9 mouse cellular contexts compared by ENCODE assay signal in the genomic region with DNA sequence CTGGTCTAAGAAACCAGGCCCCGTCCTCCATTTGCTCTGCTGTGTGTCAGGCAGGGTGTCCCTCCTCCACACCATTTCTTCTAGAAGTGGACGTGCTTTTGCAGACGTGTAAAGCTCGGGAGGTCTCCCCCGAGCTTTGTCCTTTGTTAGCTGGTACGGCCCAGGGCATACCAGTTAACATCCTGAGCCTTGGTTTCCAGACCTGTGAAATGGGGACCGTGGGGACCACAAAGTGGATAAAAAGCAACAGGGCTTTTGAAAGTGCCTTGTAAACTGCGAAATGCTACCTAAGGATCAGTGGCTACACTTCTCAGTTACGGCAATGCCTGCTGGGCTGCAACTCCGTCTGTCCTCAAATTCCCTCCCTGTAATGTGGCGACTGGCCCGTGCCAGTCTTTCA. TPM values are rescaled to one million over a fixed set of nuclear protein-coding genes. Genes with fewer than 3 reads are reported as not detected.
A peak's percentile ranks its signal among the peaks of the same experiment; 100 is the strongest.
DNase-seq lines count a peak whose midpoint lies in the region; ATAC-seq lines count a peak whose summit lies in the region.
"Had no signal": no experiment of that assay in that cellular context is flagged by ENCODE, and none has a peak within 500 bp of the region (broad histone marks: within the 10 kb centered on the region; RNA-seq: fewer than 3 reads in every experiment).

No protein-coding gene starts in this region.

- peak overlapping the region; percentile 96 for H3K27ac ChIP-seq in heart, embryonic 12.5 days (ENCODE audit: poor library complexity, severe bottlenecking)
- peak overlapping the region; percentile 97 for H3K27ac ChIP-seq in embryonic facial prominence, embryonic 10.5 days (replicated peaks)
- H3K27ac ChIP-seq in hindbrain, embryonic 15.5 days (replicated peaks), result 0 out of 2 replicates have a peak overlapping the region, but pooled peaks have one; percentile 4
- H3K27ac ChIP-seq in midbrain, embryonic 16.5 days (ENCODE audit: low read length), result no peak overlapping the region

- H3K4me3 ChIP-seq in heart, embryonic 12.5 days, result peak overlapping the region; percentile 86
- peak overlapping the region; percentile 74 for H3K4me3 ChIP-seq in embryonic facial prominence, embryonic 10.5 days
- H3K4me3 ChIP-seq in hindbrain, embryonic 15.5 days, result peak overlapping the region; percentile 44
- H3K4me3 ChIP-seq in midbrain, embryonic 16.5 days (ENCODE audit: low read depth, low read length), result no peak overlapping the region

- H3K9ac ChIP-seq in heart, embryonic 12.5 days, result peak overlapping the region; percentile 99
- no peak overlapping the region for H3K9ac ChIP-seq in hindbrain, embryonic 15.5 days
- H3K9ac ChIP-seq in midbrain, embryonic 16.5 days (ENCODE audit: low read depth, low read length), result no peak overlapping the region

- no peak for DNase-seq in heart, postnatal 36 days
- peak; percentile 48 for DNase-seq in embryonic facial prominence, embryonic 10.5 days (ENCODE audit: low spot score)
- DNase-seq in thymus, postnatal 4 days, result no peak
- no peak for DNase-seq in cerebellum, adult 11-12 months
- DNase-seq in left cerebral cortex, adult 18-20 months (ENCODE audit: low spot score in 2 of 2), result no peak

- H3K4me1 ChIP-seq in heart, embryonic 12.5 days (replicated peaks), result peaks cover 22% of the 10 kb centered on the region
- H3K4me1 ChIP-seq in embryonic facial prominence, embryonic 10.5 days, result peaks cover 19% of the 10 kb centered on the region
- H3K4me1 ChIP-seq in hindbrain, embryonic 15.5 days (replicated peaks), result peaks cover 20% of the 10 kb centered on the region
- peaks cover 7% of the 10 kb centered on the region for H3K4me1 ChIP-seq in midbrain, embryonic 16.5 days (ENCODE audit: control insufficient read depth, insufficient read depth, low read length)

- H3K4me2 ChIP-seq in heart, embryonic 12.5 days, result peak overlapping the region; percentile 66
- H3K4me2 ChIP-seq in hindbrain, embryonic 15.5 days, result peak overlapping the region; percentile 60
- peak overlapping the region; percentile 7 for H3K4me2 ChIP-seq in midbrain, embryonic 16.5 days (ENCODE audit: low read length)

- no peaks in the 10 kb centered on the region for H3K36me3 ChIP-seq in heart, embryonic 12.5 days
- H3K36me3 ChIP-seq in embryonic facial prominence, embryonic 10.5 days (replicated peaks), result peaks cover 25% of the 10 kb centered on the region
- no peaks in the 10 kb centered on the region for H3K36me3 ChIP-seq in hindbrain, embryonic 15.5 days
- no peaks in the 10 kb centered on the region for H3K36me3 ChIP-seq in midbrain, embryonic 16.5 days (ENCODE audit: control insufficient read depth, insufficient read depth, low read length)
- H3K36me3 ChIP-seq: G1E had no signal

- peaks cover 67% of the 10 kb centered on the region for H3K27me3 ChIP-seq in heart, embryonic 12.5 days (replicated peaks)
- H3K27me3 ChIP-seq in embryonic facial prominence, embryonic 10.5 days (replicated peaks; ENCODE audit: low read depth, poor library complexity, severe bottlenecking), result peaks cover 100% of the 10 kb centered on the region
- H3K27me3 ChIP-seq in hindbrain, embryonic 15.5 days, result peaks cover 84% of the 10 kb centered on the region
- H3K27me3 ChIP-seq in midbrain, embryonic 16.5 days (ENCODE audit: control insufficient read depth, insufficient read depth, low read depth, low read length), result peaks cover 61% of the 10 kb centered on the region

- intact Hi-C loops in heart, postnatal 36 days (cut with DNase I), result loop anchor here (5.0 kb wide), 1 partner anchor 53 kb away; no protein-coding TSS in a partner anchor

- no peak for ATAC-seq in heart, embryonic 12.5 days (ENCODE audit: insufficient number of reproducible peaks, low FRiP score)
- no peak for ATAC-seq in hindbrain, embryonic 15.5 days (ENCODE audit: low FRiP score, low read depth)
- ATAC-seq in midbrain, embryonic 16.5 days, result no peak

- no peaks in the 10 kb centered on the region for H3K9me3 ChIP-seq in heart, embryonic 12.5 days (replicated peaks)
- no peaks in the 10 kb centered on the region for H3K9me3 ChIP-seq in embryonic facial prominence, embryonic 10.5 days
- no peaks in the 10 kb centered on the region for H3K9me3 ChIP-seq in hindbrain, embryonic 15.5 days
- H3K9me3 ChIP-seq in midbrain, embryonic 16.5 days (replicated peaks; ENCODE audit: control insufficient read depth, low read length, poor library complexity, severe bottlenecking), result no peaks in the 10 kb centered on the region

- 7% methylated on average over 12 of the region's 12 CpGs for WGBS in heart, embryonic 12.5 days
- WGBS in embryonic facial prominence, embryonic 10.5 days, result 6% methylated on average over 12 of the region's 12 CpGs
- 8% methylated on average over 12 of the region's 12 CpGs for WGBS in hindbrain, embryonic 15.5 days
- 4% methylated on average over 12 of the region's 12 CpGs for WGBS in midbrain, embryonic 16.5 days

RNA-seq across cellular contexts. Expression of a gene that starts 3.2 kb away (rescaled TPM):
- polyA plus RNA-seq in heart, embryonic 12.5 days (2016; fragmentation: Nextera tagmentation; extraction: Ambion mirVana), result 817 and 830 TPM in 2 replicates
- 100 to 1,000 TPM in 1 of 2 experiments, 10 to 100 TPM in 1; 66.6 to 110 TPM for total RNA-seq in heart, postnatal 36 days (2021)
- 637 and 676 TPM in 2 replicates for polyA plus RNA-seq in embryonic facial prominence, embryonic 10.5 days (2016; fragmentation: Nextera tagmentation; extraction: Ambion mirVana)
- 87.1 and 94.7 TPM in 2 replicates for polyA plus RNA-seq in hindbrain, embryonic 15.5 days (2015; fragmentation: Nextera tagmentation; extraction: Ambion mirVana)
- 74.6 and 92.9 TPM in 2 replicates for polyA plus RNA-seq in midbrain, embryonic 16.5 days (2015; fragmentation: Nextera tagmentation; extraction: Ambion mirVana)
- total RNA-seq in left cerebral cortex, adult 18-20 months (2021), result 10 to 100 TPM; 35.0 to 41.9 TPM
- polyA plus RNA-seq: G1E had no signal

Comparison
In these comparisons a context has a peak if more than half of its experiments do, and no peak if none do; other contexts are left out.
1. H3K4me2 ChIP-seq: peak in every context shown above with its lines; median percentile 66 in heart, embryonic 12.5 days; 60 in hindbrain, embryonic 15.5 days; 7 in midbrain, embryonic 16.5 days.